Mouse (Mus musculus) MEL-GATA-1-ER (cell line): ENCODE data around the gene Tmem131.

ENCODE experiments used
- DNase-seq: peaks from one replicate; pipeline ENCODE4 v3.0.0-alpha.2; 2012; ENCODE audit warnings: low read depth; ENCODE audit errors: extremely low read depth

Tmem131 gene

DNA sequence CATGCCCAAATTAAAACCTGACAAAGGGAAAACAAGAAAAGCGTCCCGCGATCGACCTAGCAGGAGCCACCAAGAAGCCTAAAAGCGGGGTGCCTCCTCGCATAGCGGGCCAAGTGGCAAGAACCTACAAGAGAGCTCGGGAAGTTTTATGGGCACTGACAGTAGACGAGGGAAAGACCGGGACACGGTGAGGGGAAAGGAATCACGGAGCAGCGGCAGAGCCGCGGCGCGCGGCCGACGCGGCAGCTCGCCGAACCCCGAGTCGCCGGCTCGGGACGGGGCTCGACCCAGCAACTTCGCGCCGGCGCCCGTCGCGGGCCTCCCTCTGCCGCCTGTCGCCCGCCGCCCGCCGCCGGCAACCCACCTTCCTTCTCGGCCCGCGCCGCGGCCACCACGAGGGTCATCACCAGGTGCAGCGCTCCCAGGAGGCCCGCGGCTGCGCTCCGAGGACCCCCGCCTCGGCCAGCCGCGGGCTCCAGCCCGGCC lies 4.6 kb downstream of the Tmem131 start:
- DNase-seq, result no peak

DNA sequence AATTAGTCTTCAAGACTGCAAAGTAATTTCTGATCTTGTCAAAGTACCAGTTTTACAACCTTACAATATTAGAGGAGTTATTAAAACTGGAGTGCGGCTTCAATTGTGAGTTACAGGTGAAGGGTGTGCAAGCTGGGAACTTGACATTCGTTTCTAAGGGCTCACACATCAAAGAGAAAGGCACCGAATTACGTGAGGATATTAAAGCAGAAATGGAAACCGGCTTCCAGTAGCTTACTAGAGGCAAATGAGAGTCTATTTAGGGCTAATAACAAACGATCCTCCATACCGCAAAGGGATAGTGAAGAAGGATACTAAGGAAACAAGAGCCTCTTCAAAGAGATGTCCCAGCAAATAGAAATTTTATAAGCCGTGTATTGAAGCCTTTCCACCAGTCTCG lies 5.1 kb downstream of the Tmem131 start:
- DNase-seq, result no peak

DNA sequence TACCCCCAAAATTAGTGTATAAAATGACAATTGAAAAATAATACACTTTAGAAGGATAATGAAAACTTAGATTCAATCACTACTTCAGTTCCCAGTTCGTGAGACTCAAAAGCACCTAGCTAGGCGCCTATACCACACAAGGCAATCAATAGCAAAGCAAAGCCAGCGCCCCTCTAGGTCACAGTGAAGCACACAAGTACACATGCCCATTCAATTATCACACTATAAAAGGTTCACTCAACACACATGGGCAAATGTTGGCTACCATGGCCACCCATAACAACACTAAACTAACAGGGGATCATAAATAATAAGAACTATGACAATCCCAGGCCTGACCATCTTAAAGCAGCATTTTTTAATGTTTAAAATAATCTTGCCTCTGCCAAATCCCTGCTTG lies 5.8 kb downstream of the Tmem131 start:
- DNase-seq, result no peak

DNA sequence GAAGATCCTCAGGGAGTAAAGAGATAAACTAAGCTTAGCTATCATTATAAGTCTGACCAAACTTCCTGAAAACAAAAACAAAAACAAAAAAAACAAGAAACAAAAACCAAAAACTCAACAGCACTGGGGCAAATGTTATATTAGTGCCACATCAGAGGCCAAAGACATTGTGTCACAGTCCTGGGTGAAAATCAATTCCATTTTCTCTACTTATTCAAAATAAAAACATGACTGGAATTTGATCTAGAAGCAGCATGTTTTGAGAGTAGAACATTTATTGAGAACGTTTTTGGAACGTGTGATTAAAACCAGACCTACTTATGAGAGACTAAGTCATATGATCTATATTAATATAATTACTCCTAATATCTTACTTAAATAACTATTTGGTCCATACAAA lies 6.5 kb downstream of the Tmem131 start:
- no peak for DNase-seq

DNA sequence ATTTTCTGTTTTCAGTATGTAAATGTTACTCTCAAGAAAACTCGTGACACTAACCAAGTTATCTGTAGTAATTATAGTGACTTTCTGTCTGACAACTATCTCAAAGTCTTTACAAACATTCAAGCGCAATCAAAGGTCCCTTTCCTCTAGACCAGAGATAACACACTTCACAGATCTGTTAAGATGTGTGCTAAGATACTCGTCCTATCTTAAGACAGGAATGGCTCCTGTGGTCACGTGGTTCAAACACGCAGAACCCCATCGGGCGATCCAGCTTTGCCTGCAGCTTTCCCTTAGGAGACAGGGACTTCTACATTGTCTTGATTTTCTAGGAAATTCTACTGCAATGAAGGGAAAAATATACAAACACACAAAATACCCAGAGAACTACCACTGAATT lies 6.9 kb downstream of the Tmem131 start:
- no peak for DNase-seq

DNA sequence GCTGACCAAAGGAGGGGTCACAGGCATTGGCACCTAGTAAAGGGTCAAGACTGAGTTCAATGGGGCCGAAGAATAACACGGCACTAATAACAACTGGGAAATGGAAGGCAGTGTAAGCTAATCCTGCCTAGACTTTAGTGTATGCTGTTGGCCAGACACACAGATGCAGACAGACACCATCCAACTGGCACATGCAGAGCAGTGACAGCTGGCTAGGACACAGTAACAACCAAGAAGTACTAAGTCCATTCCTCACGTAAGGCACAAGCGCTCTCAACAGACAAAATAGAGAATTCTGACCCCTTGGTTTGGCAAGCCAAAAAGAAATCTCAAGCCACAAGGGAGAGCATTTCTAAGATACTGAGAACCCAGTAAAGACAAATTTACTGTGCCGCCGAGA lies 8.7 kb downstream of the Tmem131 start:
- no peak for DNase-seq

DNA sequence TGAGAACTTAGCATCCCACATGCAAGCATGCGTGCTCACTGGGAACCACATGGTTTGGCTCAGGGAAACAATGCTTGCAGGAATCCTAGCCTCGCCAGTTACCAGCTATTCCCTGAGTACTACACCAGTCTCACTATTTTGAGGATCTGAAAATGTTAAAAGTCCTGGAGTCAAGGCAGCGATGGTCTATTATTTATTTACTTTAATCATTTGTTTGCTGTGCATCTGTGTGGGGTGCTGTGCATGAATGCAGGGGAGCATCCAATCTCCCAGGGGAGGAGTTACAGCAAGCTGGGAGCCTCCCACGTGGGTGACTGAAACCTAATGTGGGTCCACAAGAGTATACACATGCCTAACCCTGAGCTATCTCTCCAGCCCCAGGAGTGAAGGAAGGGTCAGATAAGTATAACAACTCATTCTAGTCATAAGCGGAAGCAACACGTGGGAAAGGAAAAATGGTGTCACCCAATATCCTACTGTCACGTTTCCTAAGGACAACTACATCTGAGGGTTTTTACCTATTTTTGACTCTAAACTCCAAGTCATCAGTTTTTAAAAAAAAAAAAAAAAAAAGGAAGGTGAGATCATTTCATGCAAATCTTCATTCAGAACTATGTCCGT lies 9.4 kb downstream of the Tmem131 start:
- peak; percentile 86 for DNase-seq

DNA sequence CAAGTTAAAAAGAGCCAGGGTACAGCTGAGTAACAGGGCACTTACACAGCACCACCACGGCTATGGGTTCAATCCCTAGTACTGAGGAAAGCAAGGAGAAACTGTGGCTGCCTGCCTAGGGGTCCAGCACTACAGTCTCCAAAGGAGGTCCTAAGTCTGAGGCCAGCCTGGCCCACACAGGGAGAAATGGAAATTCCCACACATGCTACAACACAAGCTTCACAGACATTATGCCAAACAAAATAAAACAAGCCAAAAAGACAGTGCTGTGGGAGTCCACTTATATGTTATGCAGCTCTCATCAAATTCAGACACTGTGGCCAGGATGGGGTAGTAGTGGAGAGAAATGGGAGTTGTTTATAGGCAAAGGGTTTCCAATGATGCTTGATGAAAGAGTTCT lies 11.2 kb downstream of the Tmem131 start:
- no peak for DNase-seq

DNA sequence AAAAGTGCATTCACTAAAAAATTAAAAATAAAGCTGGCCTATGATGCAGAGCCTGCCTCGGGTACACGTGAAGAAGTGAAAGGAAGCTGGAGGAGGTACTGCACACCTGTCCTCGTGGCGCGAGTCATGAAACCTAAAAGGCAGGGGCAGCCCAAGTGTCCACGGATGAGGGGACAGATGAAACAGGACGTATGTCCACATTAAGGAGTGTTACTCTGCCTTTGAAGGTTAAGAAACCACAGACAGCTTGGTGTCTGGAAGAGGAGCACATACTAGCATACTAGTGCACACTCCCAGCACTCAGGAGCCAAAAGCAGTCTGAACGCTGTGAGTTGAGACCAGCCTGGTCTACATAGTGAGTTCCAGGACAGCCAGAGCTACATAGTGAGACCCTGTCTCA lies 12.6 kb downstream of the Tmem131 start:
- no peak for DNase-seq

DNA sequence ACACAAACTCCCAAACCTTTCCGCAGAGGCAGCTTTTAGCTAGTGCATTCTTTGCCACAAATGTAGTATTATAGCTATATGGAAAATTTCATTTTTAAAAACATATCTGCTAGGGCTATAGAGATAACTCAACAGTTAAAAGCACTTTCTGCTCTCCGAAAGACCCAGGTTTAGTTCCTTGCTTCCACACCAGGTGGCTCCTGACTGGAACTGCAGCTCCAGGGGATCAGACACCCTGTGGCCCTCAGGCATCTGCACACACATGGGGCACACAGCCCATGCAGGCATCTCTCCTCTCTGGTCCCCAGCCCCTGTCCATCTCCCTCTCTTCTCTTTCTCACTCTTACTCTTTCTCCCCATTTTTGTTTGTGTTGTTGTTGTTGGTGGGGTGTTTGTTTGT lies 13.5 kb downstream of the Tmem131 start:
- no peak for DNase-seq

DNA sequence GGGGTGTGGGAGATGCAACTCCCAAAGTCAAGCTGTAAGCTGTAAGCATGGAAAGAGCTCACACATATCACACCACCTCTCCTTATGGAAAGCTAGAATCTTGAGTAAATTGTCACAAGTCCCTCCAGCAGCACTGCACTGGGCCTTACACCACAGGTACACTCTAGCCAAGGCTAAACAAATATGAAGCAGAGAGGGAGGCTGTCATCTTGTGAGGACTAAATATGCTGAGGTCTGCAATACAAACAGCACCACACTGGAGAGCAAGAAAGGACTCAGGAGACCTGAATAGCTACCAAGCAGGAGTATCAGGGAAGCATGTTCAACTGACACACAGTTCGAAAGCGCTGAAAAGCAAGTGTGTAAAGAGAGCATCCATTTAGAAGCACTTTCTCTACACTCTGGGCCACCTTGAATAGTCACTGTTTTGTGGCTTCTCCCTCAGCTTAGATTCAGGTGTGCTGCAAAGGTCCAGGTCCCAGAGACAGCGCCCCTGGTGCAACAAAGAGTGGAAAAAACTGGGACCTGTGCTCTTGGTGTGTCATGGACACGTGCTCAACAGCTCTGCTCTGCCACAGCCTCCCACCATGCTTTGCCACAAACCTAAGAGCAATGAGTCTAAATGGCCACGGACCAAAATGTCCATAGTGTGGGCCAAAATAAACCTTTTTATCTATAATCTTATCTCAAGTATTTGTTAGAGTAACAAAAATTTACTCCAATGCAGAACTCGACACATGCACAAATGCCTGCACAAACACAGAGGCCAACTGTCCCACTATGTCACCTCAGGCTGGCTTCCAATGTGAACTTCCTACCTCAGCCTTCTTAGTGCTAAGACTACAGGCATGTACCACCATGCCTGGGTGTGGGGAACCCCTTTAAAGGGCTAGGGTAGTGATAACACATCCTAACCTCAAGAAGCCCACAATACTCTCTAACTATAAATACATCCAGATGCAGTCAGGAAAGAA lies 14.8 kb downstream of the Tmem131 start:
- DNase-seq, result no peak

DNA sequence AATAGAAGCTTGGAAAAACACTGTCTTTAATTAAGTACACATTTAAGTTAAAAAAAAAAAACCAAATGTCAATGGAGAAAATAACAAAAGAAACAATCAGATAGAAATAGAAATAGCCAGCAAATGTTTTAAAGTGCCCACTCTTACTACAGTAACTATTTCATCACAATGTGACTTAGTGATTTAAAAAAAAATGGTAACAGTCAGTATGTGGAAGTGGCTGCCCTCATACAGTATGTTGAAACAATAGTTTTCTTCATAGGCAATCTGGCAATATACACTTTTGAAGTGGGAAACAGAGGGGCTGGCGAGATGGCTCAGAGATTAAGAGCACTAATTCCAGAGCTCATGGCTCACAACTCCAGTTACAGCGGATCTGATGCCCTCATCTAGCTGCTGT lies 15.9 kb downstream of the Tmem131 start:
- no peak for DNase-seq

DNA sequence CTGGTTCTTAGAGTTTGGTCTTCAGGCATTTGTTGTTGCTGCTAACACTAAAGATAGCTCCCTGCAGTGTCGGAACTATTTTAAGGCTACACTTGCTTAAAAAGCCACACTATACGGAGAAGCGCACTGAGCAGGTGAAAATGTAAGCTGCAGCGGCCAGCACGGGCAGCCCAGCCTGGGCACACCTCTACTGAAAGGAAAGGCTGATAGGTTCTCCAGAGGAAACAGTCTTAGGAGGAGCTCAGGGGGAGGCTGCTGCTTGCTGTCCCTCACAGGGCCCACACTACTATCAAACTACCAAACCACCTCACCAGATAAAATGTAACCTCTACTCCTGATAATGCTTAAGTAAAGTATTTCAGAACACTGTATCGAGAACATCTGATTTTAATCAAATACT lies 16.7 kb downstream of the Tmem131 start:
- no peak for DNase-seq

DNA sequence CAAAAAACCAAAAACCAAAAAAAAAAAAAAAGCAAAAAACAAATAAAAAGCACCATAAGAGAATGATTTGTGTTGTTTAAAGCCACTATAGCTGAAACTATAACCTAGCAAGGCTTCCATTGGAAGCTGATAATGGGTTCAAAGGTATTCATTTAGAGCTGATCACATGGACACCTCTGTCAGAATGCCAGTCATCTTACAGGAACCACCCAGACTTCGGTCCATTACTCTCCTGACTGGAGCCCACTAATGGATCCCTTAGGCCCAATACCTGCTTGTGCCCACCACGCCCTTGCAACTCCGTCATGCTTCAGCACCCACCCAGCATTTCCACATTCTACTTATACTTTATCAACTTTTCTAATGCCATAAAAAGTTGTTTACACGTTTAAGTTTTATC lies 17.2 kb downstream of the Tmem131 start:
- DNase-seq, result no peak

DNA sequence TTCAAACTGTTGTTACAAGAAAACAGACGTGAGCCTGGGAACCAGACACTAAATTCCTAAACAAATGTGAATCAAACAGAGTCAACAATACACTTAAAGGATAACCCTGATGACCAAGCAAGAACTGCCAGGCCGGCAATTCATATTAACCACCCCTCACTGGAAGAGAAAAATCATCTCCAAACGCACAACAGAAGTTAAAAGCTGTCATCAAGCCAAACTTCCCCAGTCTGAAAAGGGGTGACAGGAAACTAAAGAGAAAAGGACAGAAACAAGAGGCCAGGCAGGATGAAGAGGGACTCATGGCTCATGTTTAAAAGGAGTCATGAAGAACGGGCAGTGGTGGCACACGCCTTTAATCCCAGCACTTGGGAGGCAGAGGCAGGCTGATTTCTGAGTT lies 17.7 kb downstream of the Tmem131 start:
- DNase-seq, result no peak

DNA sequence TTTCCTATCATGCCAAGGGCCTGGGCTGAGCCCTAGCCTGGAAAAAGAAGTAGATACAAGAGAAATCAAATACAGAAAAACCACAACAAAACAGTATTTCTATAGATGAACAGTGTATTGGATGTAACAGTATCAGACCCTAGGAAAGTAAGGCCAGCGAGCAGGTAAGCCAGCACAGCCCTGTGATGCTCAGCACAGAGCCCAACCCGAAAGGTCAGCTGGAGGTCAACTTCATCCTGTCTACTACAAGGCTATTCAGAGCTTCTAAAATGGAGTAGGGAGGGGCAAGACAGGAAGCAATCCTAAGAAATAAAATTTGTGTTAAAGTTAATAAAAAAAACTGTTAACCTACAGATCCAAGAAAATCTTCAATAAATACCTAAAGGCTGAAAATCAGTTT lies 18.6 kb downstream of the Tmem131 start:
- DNase-seq, result no peak

DNA sequence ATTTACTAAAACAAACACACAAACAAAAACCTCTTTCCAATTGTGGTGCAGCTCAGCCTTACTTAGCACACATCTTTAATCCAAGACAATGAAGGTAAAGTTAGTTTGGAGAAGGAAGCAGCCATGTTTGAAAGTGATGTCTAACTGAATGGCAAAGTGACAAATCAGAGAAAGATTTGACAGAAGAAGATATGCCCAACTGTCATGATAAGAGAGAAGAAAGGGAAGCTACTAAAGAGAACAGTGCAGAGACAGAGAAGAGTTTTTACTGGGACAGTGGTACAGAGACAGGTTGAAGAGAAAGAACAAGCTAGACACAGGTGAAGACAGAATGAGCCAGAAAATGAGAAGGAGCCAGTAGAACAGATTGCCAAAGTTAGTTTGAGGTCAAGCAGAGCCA lies 19.6 kb downstream of the Tmem131 start:
- no peak for DNase-seq

DNA sequence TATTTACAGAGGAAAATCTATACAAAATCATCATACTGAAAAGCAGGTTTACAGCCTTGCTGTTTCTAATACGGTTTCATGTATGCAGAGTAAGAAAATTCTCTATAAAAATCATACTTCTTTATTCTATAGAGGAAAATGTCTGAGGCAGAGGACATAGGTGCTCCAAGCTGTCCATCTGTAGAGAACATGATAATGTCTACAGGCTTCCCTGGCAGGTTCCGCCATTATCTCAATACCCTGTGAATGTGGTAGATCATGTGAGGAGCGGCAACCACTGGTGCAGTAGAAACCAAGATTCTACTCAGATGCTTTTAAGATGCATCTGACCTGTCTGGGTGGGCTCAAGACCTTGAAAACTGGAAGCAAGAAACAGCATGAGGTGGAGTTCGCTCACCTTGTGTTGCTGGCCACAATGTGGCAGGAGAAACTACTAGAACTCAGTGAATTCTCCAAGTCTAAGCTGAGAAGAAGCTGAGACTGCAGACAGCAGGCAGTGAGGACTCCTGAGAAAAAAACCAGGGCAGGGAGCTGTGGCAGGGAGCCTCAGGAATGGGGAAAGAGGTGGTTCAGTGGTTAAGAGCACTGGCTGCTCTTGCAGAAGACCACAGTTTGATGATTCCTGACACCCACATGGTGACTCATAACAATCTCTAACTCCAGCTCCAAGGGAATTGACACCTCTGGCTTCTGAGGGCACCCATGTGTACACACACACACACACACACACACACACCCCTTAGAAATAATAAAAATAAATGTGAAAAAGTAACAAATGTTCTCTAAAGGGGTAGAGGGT lies 20.6 kb downstream of the Tmem131 start:
- DNase-seq, result no peak

DNA sequence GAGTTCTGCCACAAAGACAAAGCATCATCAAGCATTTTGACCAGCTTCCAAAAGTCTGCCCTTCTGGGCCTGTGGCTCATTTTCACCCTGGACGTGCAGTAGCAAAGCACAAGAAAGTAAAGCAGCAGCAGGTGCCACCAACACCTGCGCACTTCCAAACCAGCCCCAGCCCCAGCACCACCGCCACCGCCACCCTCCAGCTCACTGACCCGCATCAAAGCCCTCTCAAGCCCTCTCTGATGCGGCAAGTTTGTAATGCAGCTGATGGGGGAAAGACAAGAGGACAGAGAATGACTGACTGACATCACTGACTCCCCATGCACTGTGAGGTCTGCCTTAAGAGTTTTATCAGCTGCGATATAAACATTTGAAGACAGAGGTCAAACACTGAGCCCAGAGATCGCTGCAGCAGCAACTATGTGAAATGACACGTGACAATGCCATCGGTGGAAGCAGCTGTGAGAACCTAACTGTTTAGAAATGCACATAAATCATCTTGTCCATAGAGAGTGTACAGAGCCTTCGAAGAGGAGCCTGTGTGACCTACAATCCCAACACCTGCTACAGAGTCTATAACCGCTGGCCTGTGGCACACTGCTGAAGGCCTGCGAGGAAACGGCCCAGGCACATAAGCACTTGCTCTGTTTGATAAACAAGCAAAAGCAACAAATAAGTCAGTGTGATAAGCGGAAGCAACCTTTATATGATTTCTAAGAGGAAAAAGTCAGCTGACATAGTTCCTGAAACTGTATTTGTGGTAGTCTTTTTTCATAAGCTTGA lies 21.7 kb downstream of the Tmem131 start:
- DNase-seq, result no peak

DNA sequence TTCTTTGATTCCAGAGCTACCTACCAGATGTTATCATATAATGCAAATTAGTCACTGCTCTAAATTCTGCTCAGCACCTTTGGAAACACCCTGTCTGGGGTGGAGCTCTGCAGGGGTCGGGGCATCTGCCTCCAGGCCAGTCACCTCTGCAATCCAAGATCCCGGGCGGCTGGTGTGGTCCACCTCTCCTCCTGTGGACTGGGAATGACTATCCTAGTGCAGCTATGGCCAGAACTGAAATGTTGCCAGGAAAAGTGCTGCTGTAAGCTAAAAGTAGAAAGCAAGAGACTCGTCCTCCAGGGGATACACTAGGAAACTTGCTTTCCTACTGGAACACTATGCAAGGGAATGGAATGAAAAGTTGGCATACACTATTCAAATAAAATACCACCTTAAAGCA lies 22.7 kb downstream of the Tmem131 start:
- no peak for DNase-seq

DNA sequence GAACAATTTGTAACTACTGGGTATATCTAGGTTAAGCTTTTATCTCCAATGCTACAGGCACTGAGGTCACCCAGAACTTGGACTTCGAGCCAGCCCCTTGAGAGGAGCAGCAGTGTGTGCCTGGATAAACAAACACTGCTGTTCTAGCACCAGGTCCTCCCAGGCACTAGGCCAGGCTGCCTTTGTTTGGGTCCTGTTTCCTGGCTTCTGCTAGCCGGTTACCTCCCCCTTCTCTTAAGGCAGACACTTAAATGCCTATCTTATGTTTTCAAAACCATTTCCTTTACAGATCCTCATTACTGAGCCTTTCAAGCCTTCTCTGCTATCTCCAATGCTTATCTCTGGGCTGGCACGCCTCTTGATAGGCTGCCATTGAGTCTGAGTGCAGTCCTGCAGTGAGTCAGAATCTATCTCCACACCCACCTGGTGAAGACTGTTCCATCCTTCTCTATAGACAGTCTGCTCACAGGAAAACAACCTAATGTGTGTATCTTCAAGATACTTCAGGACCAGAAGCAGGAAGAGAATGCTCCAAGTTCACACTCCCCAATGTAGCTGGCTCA lies 23.2 kb downstream of the Tmem131 start:
- no peak for DNase-seq
